Mouse (Mus musculus): ENCODE measurements around the gene B4galt5. TPM values are rescaled to one million over a fixed set of nuclear protein-coding genes. Genes with fewer than 3 reads are reported as not detected.

The B4galt5 gene
- polyA plus RNA-seq, 1 experiment from 2014 or later = 14.8 TPM

- Histone ChIP-seq H3K4me1 (peaks cover 7% of the 10 kb centered on the region), H3K9ac (no peak overlapping the region), H3K4me2 (no peak overlapping the region), H3K36me3 (no peaks in the 10 kb centered on the region), H3K27ac (no peak overlapping the region), H3K9me3 (no peaks in the 10 kb centered on the region), H3K4me3 (no peak overlapping the region), H3K27me3 (no peaks in the 10 kb centered on the region)
- WGBS = 84% methylated on average over 5 of the region's 5 CpGs
- ATAC-seq (ENCODE audit: insufficient number of reproducible peaks, low FRiP score, low TSS enrichment, low read depth) = no peak
Measured at GRCm38 (mm10) chr2:167375688-167376087, 26.7 kb upstream of the B4galt5 start.

GRCm38 (mm10) chr2:167375135-167375534 is 26.2 kb upstream of the B4galt5 start:
- H3K36me3 ChIP-seq = no peaks in the 10 kb centered on the region
- H3K27me3 ChIP-seq = no peaks in the 10 kb centered on the region
- 78% methylated on average over 9 of the region's 9 CpGs for WGBS
- H3K4me3 ChIP-seq = no peak overlapping the region
- no peak overlapping the region for H3K27ac ChIP-seq
- no peak overlapping the region for H3K4me2 ChIP-seq
- no peak overlapping the region for H3K9ac ChIP-seq
- no peaks in the 10 kb centered on the region for H3K9me3 ChIP-seq
- ATAC-seq (ENCODE audit: insufficient number of reproducible peaks, low FRiP score, low TSS enrichment, low read depth) = no peak
- peaks cover 7% of the 10 kb centered on the region for H3K4me1 ChIP-seq

GRCm38 (mm10) chr2:167374191-167374805 is 25.3 kb upstream of the B4galt5 start:
- H3K36me3 ChIP-seq = no peaks in the 10 kb centered on the region
- no peak overlapping the region for H3K27ac ChIP-seq
- no peak overlapping the region for H3K4me2 ChIP-seq
- H3K27me3 ChIP-seq = no peaks in the 10 kb centered on the region
- 90% methylated on average over 12 of the region's 12 CpGs for WGBS
- no peaks in the 10 kb centered on the region for H3K9me3 ChIP-seq
- no peak overlapping the region for H3K4me3 ChIP-seq
- H3K9ac ChIP-seq = no peak overlapping the region
- ATAC-seq (ENCODE audit: insufficient number of reproducible peaks, low FRiP score, low TSS enrichment, low read depth) = no peak
- H3K4me1 ChIP-seq = peaks cover 7% of the 10 kb centered on the region

- Histone ChIP-seq H3K9ac (no peak overlapping the region), H3K4me1 (peaks cover 7% of the 10 kb centered on the region), H3K4me3 (no peak overlapping the region), H3K36me3 (no peaks in the 10 kb centered on the region), H3K9me3 (no peaks in the 10 kb centered on the region), H3K27ac (no peak overlapping the region), H3K27me3 (no peaks in the 10 kb centered on the region), H3K4me2 (no peak overlapping the region)
- WGBS = 62% methylated on average over 5 of the region's 5 CpGs
- peak; percentile 67 for ATAC-seq (ENCODE audit: insufficient number of reproducible peaks, low FRiP score, low TSS enrichment, low read depth)
Measured at GRCm38 (mm10) chr2:167373266-167373665, 24.3 kb upstream of the B4galt5 start.

DNA sequence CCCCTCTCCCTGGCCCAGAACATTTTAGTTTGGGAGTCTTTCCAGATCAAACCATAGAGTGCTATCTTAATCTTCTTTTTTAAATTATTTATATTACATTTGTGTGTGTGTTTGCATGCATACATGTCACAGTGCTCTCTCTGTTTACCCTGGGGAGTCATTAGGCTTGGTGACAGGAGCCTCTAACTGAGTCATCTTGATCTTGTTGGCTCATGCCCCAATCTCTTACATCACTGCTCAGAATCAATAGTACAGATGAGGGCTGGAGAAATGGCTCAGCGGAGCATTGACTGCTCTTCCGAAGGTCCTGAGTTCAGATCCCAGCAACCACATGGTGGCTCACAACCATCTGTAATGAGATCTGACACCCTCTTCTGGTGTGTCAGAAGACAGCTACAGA is 22.5 kb upstream of the B4galt5 start:
- Histone ChIP-seq H3K27me3 (no peaks in the 10 kb centered on the region), H3K4me1 (peaks cover 7% of the 10 kb centered on the region), H3K4me3 (no peak overlapping the region), H3K9me3 (no peaks in the 10 kb centered on the region), H3K27ac (no peak overlapping the region), H3K9ac (no peak overlapping the region), H3K36me3 (no peaks in the 10 kb centered on the region), H3K4me2 (no peak overlapping the region)
- WGBS = 91% methylated on average over 2 of the region's 2 CpGs
- ATAC-seq (ENCODE audit: insufficient number of reproducible peaks, low FRiP score, low TSS enrichment, low read depth) = no peak

DNA sequence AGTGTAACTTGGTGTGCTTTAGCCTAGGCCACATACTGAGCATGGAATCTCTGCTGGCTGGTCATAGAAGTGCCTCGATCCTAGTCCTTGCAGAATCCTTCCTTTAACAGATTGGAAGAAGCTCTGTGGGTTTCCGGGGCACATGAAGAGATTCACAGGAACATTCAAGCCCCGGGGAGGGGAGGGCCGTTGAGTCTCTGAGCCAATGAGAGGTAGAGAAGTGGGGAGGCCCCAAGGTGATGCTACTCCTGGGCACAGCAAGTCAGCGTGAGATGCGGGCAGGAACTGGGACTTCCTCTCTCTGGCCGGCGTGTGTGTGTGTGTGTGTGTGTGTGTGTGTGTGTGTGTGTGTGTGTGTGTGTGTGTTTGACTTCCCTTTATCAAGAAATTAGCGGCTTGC is 19.3 kb upstream of the B4galt5 start:
- H3K36me3 ChIP-seq = no peaks in the 10 kb centered on the region
- no peak for ATAC-seq (ENCODE audit: insufficient number of reproducible peaks, low FRiP score, low TSS enrichment, low read depth)
- no peak overlapping the region for H3K9ac ChIP-seq
- H3K4me3 ChIP-seq = no peak overlapping the region
- H3K27ac ChIP-seq = no peak overlapping the region
- 72% methylated on average over 9 of the region's 9 CpGs for WGBS
- no peaks in the 10 kb centered on the region for H3K9me3 ChIP-seq
- H3K27me3 ChIP-seq = no peaks in the 10 kb centered on the region
- no peak overlapping the region for H3K4me2 ChIP-seq
- H3K4me1 ChIP-seq = peaks cover 6% of the 10 kb centered on the region

DNA sequence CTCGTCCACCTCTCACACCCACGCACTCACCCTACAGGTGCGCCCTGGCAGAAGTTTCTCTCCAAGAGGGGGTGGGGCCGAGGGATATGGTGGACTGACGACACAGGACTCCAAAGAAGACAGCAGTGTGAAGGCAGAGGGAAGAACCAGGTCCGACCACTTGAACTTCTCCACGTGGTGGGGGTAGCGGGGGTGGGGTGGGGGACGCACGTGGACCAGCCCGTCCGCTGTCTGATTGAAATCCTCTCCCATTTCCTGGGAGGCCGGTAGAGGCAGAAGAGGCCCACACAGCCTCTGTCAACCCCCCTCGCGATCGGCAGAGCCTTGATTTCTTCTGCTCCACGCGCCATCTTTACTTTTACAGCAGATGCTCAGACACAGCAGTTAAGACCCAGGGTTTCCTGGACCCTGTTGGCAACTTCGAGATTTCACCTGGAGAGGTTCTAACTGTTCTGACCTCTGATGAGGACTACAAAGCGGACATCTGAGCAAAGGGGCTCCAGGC is 18.8 kb upstream of the B4galt5 start:
- Histone ChIP-seq H3K27me3 (no peaks in the 10 kb centered on the region), H3K4me2 (no peak overlapping the region), H3K9ac (no peak overlapping the region), H3K4me3 (no peak overlapping the region), H3K27ac (no peak overlapping the region), H3K9me3 (no peaks in the 10 kb centered on the region), H3K4me1 (peaks cover under 1% of the 10 kb centered on the region; the same call in 1 of the 2 replicates), H3K36me3 (no peaks in the 10 kb centered on the region)
- 59% methylated on average over 20 of the region's 20 CpGs for WGBS
- ATAC-seq (ENCODE audit: insufficient number of reproducible peaks, low FRiP score, low TSS enrichment, low read depth) = no peak

DNA sequence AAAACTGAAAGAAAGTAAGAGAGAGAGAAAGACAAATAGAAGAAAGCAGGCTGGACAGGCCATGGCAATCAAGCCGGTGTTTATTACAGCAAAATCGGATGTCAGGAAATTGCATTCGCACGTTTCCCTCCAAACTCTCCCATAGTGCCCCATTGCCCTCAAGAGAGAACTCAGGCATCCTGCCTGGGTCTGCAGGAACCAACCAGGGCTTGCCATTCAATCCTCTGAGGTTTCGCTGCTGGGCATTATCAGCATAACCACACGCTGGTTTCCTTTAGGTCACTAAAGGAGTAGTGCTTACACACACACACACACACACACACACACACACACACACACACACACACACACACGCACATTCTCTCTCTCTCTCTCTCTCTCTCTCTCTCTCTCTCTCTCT is 18.3 kb upstream of the B4galt5 start:
- H3K9ac ChIP-seq = no peak overlapping the region
- no peak for ATAC-seq (ENCODE audit: insufficient number of reproducible peaks, low FRiP score, low TSS enrichment, low read depth)
- H3K36me3 ChIP-seq = no peaks in the 10 kb centered on the region
- no peak overlapping the region for H3K4me2 ChIP-seq
- no peak overlapping the region for H3K4me3 ChIP-seq
- no peaks in the 10 kb centered on the region for H3K27me3 ChIP-seq
- WGBS = 34% methylated on average over 7 of the region's 7 CpGs
- H3K4me1 ChIP-seq = no peaks in the 10 kb centered on the region
- no peak overlapping the region for H3K27ac ChIP-seq
- H3K9me3 ChIP-seq = no peaks in the 10 kb centered on the region

DNA sequence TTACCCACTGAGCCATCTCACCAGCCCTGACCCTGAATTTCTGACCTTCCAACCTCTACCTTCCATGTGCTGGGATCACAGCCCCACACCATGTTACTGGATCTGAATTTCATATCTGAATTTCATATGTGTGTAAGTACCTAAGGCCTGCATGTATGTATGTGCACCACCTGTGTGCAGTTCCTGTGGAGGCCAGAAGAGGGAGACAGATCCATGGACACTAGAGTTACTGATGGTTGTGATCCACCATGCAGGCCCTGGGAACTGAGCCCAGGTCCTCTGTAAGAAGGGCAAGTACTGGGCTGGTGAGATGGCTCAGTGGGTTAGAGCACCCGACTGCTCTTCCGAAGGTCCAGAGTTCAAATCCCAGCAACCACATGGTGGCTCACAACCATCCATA is 16.1 kb upstream of the B4galt5 start:
- WGBS = 100% methylated on average over 2 of the region's 2 CpGs
- no peak overlapping the region for H3K27ac ChIP-seq
- no peak for ATAC-seq (ENCODE audit: insufficient number of reproducible peaks, low FRiP score, low TSS enrichment, low read depth)
- no peak overlapping the region for H3K9ac ChIP-seq
- no peaks in the 10 kb centered on the region for H3K4me1 ChIP-seq
- no peak overlapping the region for H3K4me3 ChIP-seq
- H3K9me3 ChIP-seq = no peaks in the 10 kb centered on the region
- H3K4me2 ChIP-seq = no peak overlapping the region
- H3K27me3 ChIP-seq = no peaks in the 10 kb centered on the region
- no peaks in the 10 kb centered on the region for H3K36me3 ChIP-seq

DNA sequence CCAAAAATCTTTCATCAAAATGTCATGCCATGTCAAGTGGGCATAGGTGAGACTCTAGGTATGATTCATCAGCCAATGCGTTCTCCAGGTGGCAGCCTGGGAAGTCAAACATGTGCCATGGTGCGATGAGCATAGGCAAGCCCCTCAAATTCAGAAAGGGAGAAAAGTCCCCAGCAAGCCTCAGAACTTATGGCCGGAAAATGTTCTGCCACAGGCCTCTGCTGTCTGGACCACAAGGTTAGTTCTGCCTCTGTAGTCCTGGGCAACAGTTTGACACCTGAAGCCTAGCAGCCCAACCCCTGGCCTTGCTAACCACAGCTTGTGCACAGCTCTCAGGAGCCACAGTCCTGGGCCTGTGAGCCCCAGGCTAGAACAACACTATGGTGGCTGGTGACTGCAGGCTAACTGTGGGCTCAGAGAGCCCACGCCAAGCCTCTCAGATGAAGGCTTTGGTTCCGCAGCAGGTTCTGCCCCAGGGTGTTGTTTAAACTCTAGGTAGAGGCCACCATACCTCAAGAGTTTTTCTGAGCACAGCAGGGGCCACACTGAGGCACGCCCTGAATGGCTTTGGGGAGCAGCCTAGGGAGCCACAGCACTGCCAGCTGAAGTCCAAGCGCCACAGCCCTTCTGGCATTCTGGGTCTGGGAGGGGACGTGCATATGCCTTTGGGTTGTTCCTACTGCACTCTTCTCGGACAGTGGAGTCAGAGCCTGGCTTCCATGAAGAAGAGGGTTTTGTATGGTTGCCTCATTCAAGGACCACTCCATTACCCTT is 14.5 kb upstream of the B4galt5 start:
- Histone ChIP-seq H3K9me3 (no peaks in the 10 kb centered on the region), H3K36me3 (no peaks in the 10 kb centered on the region), H3K27me3 (no peaks in the 10 kb centered on the region), H3K4me1 (no peaks in the 10 kb centered on the region), H3K4me3 (no peak overlapping the region), H3K4me2 (no peak overlapping the region), H3K9ac (no peak overlapping the region), H3K27ac (no peak overlapping the region)
- WGBS = 76% methylated on average over 9 of the region's 9 CpGs
- no peak for ATAC-seq (ENCODE audit: insufficient number of reproducible peaks, low FRiP score, low TSS enrichment, low read depth)

DNA sequence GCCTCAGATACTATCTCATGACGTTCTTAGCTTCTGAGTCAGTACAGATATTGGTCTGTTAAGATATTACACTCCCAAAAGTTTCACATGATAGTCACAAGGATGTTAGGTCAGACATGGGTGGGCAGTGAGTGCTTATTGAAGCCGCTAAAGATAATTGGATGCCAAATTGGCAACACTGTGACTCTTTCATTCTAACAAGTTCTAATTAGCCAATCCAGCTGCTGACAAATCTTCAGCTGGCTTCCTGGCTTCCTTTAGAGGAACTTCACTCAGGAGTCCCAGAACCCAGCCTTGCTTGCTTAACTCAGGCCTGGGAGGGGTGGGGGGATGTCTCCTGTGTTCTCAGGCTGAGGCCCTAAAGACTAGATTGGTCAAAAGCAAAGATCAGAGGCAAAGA is 9.5 kb upstream of the B4galt5 start:
- Histone ChIP-seq H3K9me3 (no peaks in the 10 kb centered on the region), H3K4me2 (no peak overlapping the region), H3K27ac (no peak overlapping the region), H3K27me3 (no peaks in the 10 kb centered on the region), H3K4me1 (no peaks in the 10 kb centered on the region; the same call in 1 of the 2 replicates), H3K36me3 (no peaks in the 10 kb centered on the region), H3K9ac (no peak overlapping the region), H3K4me3 (no peak overlapping the region)
- ATAC-seq (ENCODE audit: insufficient number of reproducible peaks, low FRiP score, low TSS enrichment, low read depth) = no peak
- WGBS = 62% methylated on average over 2 of the region's 2 CpGs

DNA sequence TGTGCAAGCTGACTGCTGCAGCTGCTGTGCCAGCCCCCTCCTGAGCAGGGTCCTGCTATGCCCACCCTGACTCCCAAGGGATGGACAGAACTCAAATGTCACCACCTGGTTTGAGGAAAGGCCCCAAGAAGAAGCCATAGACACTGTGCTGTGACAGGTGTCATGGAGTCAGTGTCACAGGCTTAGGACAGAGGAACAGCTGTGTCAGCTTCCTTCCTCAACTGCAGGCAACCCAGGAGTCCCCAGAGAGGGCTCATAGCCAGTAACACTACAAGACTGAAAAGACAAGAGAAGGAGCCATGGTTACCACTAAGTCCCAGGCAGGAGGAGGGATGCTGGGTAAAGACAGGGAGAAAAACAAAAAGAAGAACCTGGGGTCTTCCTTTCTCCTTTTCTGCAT is 7.9 kb upstream of the B4galt5 start:
- no peak overlapping the region for H3K9ac ChIP-seq
- H3K4me3 ChIP-seq = no peak overlapping the region
- ATAC-seq (ENCODE audit: insufficient number of reproducible peaks, low FRiP score, low TSS enrichment, low read depth) = no peak

More for the DNA sequence above, 7.9 kb upstream of the B4galt5 start:
- Histone ChIP-seq H3K9me3 (no peaks in the 10 kb centered on the region), H3K27ac (no peak overlapping the region), H3K27me3 (no peaks in the 10 kb centered on the region), H3K4me1 (no peaks in the 10 kb centered on the region; the same call in 1 of the 2 replicates), H3K36me3 (no peaks in the 10 kb centered on the region), H3K4me2 (no peak overlapping the region)
